Mouse (Mus musculus): ENCODE results near the gene Fam168a.

The Fam168a gene

DNA sequence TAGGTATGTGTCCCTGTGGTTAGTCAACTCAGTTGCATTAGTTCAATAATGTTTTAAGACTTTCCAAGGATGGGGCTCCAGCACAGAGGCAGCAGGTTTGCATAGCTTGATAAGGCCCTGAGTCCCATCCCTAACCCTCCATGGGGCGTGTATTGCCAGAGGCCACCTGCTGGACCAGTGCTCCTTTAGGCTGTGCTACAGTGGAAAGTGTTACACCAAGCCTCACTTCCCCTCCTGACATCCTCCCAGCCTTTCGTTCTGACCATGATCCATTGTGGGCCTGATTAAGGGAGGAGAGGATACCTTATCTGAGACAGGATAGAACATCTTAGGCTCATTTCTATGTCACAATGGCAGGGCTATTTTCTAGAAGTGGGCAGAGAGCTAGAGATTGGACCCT lies 137.4 kb downstream of the Fam168a start:
- DNase-seq: no peak

DNA sequence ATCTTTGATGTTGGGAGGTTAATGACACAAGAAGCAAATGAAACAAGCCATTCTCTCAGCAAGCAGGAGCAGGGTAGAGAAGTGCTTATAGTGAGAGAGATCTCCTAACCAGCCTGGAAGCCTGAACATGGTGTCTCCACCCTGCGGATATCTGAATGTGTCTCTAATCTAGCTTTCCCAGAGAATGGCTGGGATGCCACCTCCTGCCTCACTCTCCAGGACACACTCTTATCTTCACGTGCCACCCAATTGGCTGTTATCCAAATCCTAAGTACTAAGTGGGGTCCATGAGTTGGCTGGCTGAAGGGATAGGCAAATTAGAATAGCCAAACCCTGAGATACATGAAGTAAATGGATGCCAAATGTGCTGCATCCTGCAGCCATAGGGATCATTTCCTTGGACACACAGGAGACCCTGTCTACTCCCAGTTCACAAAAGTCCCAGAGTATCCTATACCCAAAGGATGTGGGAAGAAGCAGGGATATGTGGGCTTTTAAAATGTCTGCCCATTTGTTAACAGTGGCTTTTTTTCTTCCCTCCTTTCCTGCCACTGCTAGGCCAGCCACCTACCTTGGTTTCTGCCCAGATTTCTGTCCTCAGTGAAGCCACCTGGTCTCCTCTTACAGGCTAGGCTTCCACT lies 138.1 kb downstream of the Fam168a start:
- DNase-seq: peak in 1 of 2 experiments; percentile 3

DNA sequence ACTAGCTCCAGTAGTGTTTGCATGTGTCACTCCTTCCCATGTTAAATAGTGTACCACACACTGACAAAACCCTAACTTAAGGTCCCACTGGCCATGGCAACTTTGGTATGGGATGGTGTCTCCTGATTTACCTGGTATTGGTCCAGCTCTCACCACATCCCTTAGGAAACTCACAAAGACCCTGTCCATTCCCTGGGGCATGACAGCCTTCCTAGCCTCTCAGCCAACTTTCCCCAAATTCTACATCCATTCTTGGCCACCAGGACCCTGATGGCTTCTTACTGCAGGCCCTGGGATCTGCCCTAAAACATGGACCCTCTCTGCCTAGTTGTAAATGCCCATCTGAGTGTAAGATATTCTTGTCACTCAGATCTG lies 138.6 kb downstream of the Fam168a start:
- DNase-seq: no peak

DNA sequence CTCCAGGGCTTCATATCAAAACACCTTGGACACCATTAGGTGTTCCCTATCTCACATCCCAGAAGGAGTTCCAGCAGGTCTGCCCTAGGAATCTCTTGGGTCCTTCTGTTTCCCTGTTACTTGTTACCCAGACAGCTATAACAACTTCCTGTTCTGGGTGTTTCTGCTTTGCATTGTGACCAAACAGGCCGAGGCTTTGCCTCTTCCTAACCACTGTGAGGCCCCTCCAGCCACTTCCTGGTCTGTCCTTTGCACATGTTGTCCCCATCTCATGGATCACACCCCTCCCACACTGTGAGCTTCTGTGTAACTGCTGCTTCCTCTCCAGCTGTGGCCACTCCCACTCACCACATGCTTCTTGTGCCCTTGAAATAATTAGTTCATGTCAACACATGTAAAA lies 139.0 kb downstream of the Fam168a start:
- peak; percentile 79 to 82 for DNase-seq

DNA sequence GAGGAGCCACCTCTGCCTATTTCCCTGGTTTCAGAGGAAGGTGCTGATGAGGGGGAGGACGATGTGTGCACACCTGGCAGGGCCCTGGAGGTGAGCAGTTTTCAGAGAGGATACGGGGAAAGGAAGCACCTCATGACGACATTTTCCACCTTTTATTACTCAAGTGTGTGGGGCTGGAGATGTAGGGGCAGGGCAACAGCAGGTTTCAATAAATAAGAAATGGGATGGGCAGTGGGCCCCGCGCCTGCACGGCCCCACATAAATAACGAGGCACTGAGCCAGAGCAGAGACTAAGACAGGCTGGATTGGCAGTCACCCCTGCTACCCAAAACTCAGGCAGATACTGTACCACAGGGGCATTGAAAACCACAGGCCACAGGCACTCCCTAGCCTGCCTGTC lies 139.6 kb downstream of the Fam168a start:
- DNase-seq: peak in 1 of 2 experiments; percentile 22

- peak in 1 of 2 experiments; percentile 16 for DNase-seq
Observed at GRCm38 (mm10) chr7:100847131-100847530, 140.7 kb downstream of the Fam168a start.

- DNase-seq: peak; percentile 76 to 83
Observed at GRCm38 (mm10) chr7:100848744-100849143, 142.3 kb downstream of the Fam168a start.

- peak in 1 of 2 experiments; percentile 17 for DNase-seq
Observed at GRCm38 (mm10) chr7:100849508-100849907, 143.1 kb downstream of the Fam168a start.

DNA sequence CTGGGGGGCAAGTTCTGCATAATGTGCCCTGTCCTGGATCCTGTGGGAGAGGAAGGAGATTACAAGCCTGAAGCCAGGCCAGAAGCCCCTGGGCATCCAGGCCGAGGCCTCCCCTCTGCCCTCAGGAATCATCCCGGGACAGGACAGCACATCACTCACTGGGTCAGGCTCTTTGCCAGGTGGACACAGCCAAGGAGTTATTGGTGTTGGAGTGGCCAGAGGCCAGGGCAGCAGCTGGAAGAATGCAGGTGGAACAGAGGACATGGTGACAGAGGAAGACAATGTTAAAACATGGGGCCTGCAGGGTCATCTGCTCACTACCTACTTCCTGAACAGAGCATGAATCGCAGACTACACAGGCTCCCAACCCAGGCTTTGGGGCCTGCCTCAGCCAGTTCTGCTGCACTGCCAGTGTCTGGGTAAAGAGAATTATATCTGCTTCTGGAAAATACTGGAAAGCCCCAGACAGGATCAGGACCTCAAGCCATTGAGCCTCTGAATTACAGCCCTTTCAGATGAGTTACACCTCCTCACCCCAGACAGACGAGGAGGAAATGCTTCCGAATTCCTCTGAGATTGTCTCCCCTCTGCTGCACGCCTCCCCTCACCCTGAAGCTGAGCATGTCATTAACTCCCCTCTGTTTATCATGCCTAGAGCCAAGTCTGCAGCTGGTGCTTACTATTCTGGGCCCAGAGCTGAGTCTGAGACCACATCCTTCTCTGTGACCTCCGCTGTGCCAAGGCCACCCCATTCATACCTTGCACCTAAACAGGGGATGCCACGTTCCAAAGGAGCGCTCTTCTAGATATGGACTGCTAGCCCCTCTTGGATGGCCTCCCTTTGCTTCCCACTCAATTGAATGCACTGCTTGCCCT lies 145.3 kb downstream of the Fam168a start:
- DNase-seq: peak; percentile 13 to 30

GRCm38 (mm10) chr7:100853396-100853795 lies 147.0 kb downstream of the Fam168a start:
- peak in 1 of 2 experiments; percentile 16 for DNase-seq

DNA sequence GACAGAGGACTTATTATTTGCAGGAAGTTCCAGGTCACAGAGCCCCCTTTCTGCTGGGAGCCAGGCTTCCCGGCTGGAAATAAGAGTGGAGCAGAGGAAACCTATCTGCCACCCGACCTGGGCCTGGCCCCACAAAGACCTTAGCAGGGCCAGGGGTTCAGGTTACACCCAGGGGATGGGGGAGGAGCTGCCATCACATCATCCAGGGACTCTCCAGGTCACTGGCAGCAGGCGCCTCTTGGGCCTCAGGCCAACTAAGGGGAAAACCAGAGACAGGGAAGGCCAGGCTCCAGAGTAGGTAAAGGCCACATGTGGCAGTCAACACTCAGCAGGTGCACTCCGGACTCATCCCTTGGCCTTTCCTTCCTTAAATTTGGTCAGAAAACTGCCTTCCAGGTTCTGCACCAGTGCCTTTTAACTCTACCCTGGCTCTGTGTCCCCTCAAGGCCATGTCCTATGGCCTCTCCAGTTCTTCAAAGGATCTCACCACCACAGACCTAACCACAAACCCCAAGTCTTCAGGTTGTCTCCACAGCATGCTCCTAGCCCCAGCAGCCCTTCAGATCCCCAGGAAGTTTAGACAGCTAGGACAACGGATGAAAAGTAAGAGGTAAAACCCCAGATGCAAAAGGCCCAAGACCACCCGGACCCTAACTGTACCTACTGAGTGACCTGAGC lies 147.8 kb downstream of the Fam168a start:
- no peak for DNase-seq

- DNase-seq: no peak
Observed at GRCm38 (mm10) chr7:100854861-100855260, 148.4 kb downstream of the Fam168a start.

- DNase-seq: peak in 1 of 2 experiments; percentile 26
Observed at GRCm38 (mm10) chr7:100855300-100855699, 148.9 kb downstream of the Fam168a start.

DNA sequence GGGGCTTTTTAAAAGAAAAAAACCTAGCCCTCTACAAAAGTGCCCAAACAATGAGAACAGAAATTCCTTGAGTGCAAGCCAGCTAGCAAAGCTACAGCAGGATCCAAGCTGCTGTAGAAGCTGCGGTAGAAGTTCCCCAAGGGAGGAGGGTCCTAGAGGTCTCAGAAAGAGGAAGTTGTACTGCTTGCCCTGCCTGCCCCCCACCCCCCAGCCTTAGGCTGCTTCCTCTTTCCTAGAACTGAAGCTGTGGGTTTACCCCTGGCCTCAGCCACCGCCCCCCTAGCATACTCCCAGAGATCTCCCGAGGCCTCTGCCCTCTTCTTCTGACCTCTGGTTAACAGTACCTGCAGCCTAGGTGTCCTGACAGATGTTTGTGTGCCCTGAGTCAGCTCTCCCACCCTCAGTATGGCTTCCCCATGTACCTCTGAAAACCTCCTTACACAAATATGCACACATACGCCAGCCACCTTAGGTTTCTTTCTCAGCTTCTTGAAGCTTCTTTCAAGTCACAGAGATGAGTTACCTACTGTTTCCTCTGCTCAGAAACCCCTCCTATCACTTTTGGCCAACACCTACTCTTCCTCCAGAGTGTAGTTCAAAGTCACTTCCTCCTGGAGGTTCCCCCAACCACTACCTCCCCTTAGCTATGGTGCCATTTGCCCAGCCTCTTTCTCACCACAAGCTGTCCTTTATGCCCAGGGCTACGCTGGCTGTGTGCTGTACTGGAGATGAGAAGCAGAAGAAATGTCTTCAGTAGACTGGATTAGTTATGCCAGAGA lies 149.5 kb downstream of the Fam168a start:
- DNase-seq: peak; percentile 79 to 80

GRCm38 (mm10) chr7:100860450-100860849 lies 154.0 kb downstream of the Fam168a start:
- no peak for DNase-seq

DNA sequence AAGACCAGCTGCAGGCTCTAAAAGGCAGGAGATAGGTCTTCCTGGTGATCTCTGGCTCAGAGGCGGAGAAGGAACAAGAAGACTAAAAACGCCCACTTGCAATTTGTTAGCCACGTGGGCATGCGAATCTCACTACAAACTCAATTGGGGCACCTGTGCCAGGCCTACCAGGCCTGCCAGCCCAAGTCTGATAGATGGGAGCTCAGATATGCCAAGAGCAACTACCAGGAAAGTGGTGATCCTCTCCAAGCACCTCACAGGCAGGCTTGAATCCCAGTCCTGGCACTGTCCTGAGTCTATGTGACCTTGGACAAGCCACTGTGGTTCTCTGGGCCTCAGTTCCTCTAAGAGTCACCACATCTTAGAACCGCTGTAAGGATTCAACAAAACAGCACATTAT lies 154.8 kb downstream of the Fam168a start:
- DNase-seq: no peak

DNA sequence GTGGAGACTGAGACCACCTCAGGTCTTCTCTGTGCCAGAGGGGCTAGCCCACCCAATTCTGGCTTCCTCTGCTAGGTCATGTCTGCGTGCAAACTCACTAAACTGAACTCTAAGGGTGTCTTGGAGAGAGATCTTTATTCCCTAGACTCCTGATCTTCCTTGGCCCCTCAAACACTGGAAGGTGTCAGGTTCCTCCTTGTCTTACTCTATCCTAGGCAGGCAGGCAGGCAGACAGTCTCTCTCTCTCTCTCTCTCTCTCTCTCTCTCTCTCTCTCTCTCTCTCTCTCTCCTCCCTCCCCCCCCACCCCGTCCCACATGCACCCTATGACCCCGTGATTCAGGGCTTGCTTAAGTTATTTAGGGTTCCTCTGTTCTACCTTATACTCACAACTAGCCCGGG lies 155.9 kb downstream of the Fam168a start:
- DNase-seq: no peak

GRCm38 (mm10) chr7:100862828-100863638 lies 156.6 kb downstream of the Fam168a start, which contains the start of gene Relt:
Gene Relt, minus strand, starts transcription at chr7:100863446.
- DNase-seq: peak; percentile 97 to 98

GRCm38 (mm10) chr7:100866675-100867074 lies 160.2 kb downstream of the Fam168a start:
- peak; percentile 58 to 75 for DNase-seq

GRCm38 (mm10) chr7:100867561-100867960 lies 161.1 kb downstream of the Fam168a start:
- no peak for DNase-seq

GRCm38 (mm10) chr7:100868551-100868950 lies 162.1 kb downstream of the Fam168a start:
- DNase-seq: peak in 1 of 2 experiments; percentile 41

All from lung, postnatal 4 days (tissue).